Mouse (Mus musculus) midbrain, postnatal 0 days (tissue): ENCODE measurements at regions not wholly inside any gene's neighbourhood (a gene's known extent, or its start where the extent isn't known, plus 50 kb on each side); places are given as distances from the start of the nearest gene placed in this dataset.

Source experiments
- ATAC-seq: fragments of 200-750 bp; cut with Nextera tagmentation; 2 replicates; pipeline ENCODE4 v1.8.0; 2017; ENCODE audit warnings: moderate number of reproducible peaks, mild to moderate bottlenecking, moderate TSS enrichment, moderate library complexity; ENCODE audit not compliant: low FRiP score
- DNase-seq: peaks from one replicate; pipeline ENCODE4 v3.0.0-alpha.2; 2015; ENCODE audit warnings: low spot score
- H3K27ac ChIP-seq: fragments of 300-500 bp; sonication (generic); 2 replicates; pipeline ENCODE4 v1.5.1; 2014; ENCODE audit warnings: low read depth, mild to moderate bottlenecking, low read length, mixed read lengths
- H3K27me3 ChIP-seq: fragments of 300-500 bp; sonication (generic); 2 replicates; pipeline ENCODE4 v1.6.1; 2014; ENCODE audit warnings: low read length, control low read depth, mixed read lengths; ENCODE audit not compliant: insufficient read depth
- H3K36me3 ChIP-seq: fragments of 300-500 bp; sonication (generic); 2 replicates; pipeline ENCODE4 v1.6.1; 2014; ENCODE audit warnings: low read length, control low read depth, mixed read lengths; ENCODE audit not compliant: insufficient read depth
- H3K4me1 ChIP-seq: fragments of 300-500 bp; sonication (generic); 2 replicates; pipeline ENCODE4 v1.6.1; 2014; ENCODE audit warnings: mild to moderate bottlenecking, control low read depth, antibody characterized with exemption, low read length, mixed read lengths; ENCODE audit not compliant: insufficient read depth
- H3K4me2 ChIP-seq: fragments of 300-500 bp; sonication (generic); 2 replicates; pipeline ENCODE4 v1.6.1; 2014; ENCODE audit warnings: low read depth, mild to moderate bottlenecking, low read length, mixed read lengths; ENCODE audit not compliant: poor library complexity, severe bottlenecking
- H3K4me3 ChIP-seq: fragments of 300-500 bp; sonication (generic); 2 replicates; pipeline ENCODE4 v1.5.1; 2014; ENCODE audit warnings: low read depth, mild to moderate bottlenecking, low read length, moderate library complexity
- H3K9ac ChIP-seq: fragments of 300-500 bp; sonication (generic); replicated peaks from 2 replicates; pipeline ENCODE4 v1.6.1; 2014; ENCODE audit warnings: mild to moderate bottlenecking, low read length, moderate library complexity, mixed read lengths; ENCODE audit not compliant: poor library complexity, severe bottlenecking
- H3K9me3 ChIP-seq: fragments of 300-500 bp; sonication (generic); 2 replicates; pipeline ENCODE4 v1.6.1; 2016; ENCODE audit warnings: low read length, control low read depth
- CTCF ChIP-seq: IDR thresholded peaks from 2 replicates; pipeline ENCODE4 v1.5.1; 2016; ENCODE audit warnings: antibody characterized with exemption, mild to moderate bottlenecking
- WGBS: fragments of 180-500 bp; shearing (Covaris S2); extraction: QIAGEN DNeasy Blood & Tissue Kit; methylation state at CpG from one replicate; pipeline ENCODE4 v1.1.7; 2014; 5-methylcytosine and 5-hydroxymethylcytosine counted together

GRCm38 (mm10) chr8:36346682-36347324, 581.2 kb downstream of the Gm19410 start:
- Histone ChIP-seq H3K9ac (no peak overlapping the region), H3K4me2 (no peak overlapping the region), H3K9me3 (no peaks in the 10 kb centered on the region), H3K4me3 (no peak overlapping the region), H3K27me3 (no peaks in the 10 kb centered on the region), H3K4me1 (no peaks in the 10 kb centered on the region), H3K27ac (no peak overlapping the region), H3K36me3 (no peaks in the 10 kb centered on the region)
- ATAC-seq (peak; percentile 62; the same call in 1 of the 2 replicates), DNase-seq (peak; percentile 91)
- 52% methylated on average over 7 of the region's 7 CpGs for WGBS
- TF ChIP-seq CTCF: peak; percentile 92

- TF ChIP-seq CTCF: no peak
- Histone ChIP-seq H3K4me1 (no peaks in the 10 kb centered on the region), H3K4me3 (no peak overlapping the region), H3K4me2 (no peak overlapping the region), H3K36me3 (no peaks in the 10 kb centered on the region), H3K9me3 (no peaks in the 10 kb centered on the region), H3K9ac (no peak overlapping the region), H3K27me3 (no peaks in the 10 kb centered on the region), H3K27ac (no peak overlapping the region)
- DNase-seq (no peak), ATAC-seq (no peak)
- 94% methylated on average over 1 of the region's 1 CpGs for WGBS
These were observed 582.5 kb downstream of the Gm19410 start for GRCm38 (mm10) chr8:36348067-36348466.

- ATAC-seq (no peak), DNase-seq (no peak)
- Histone ChIP-seq H3K4me1 (no peaks in the 10 kb centered on the region), H3K9me3 (no peaks in the 10 kb centered on the region), H3K9ac (no peak overlapping the region), H3K4me2 (no peak overlapping the region), H3K36me3 (no peaks in the 10 kb centered on the region), H3K4me3 (no peak overlapping the region), H3K27me3 (no peaks in the 10 kb centered on the region), H3K27ac (no peak overlapping the region)
- 31% methylated on average over 3 of the region's 3 CpGs for WGBS
- no peak for TF ChIP-seq CTCF
These were observed 589.3 kb downstream of the Gm19410 start for GRCm38 (mm10) chr8:36354926-36355325.

GRCm38 (mm10) chr8:36358998-36359397, 593.4 kb downstream of the Gm19410 start:
- H3K9me3 ChIP-seq: no peaks in the 10 kb centered on the region
- no peak for TF ChIP-seq CTCF
- no peaks in the 10 kb centered on the region for H3K36me3 ChIP-seq
- no peaks in the 10 kb centered on the region for H3K4me1 ChIP-seq
- DNase-seq (no peak), ATAC-seq (no peak)
- H3K27ac ChIP-seq: no peak overlapping the region
- H3K4me2 ChIP-seq: no peak overlapping the region
- no peak overlapping the region for H3K4me3 ChIP-seq
- 85% methylated on average over 2 of the region's 2 CpGs for WGBS
- H3K9ac ChIP-seq: no peak overlapping the region
- H3K27me3 ChIP-seq: no peaks in the 10 kb centered on the region

GRCm38 (mm10) chr8:36361255-36361654, 595.7 kb downstream of the Gm19410 start:
- Histone ChIP-seq H3K4me3 (no peak overlapping the region), H3K27me3 (no peaks in the 10 kb centered on the region), H3K4me2 (no peak overlapping the region), H3K36me3 (no peaks in the 10 kb centered on the region), H3K27ac (no peak overlapping the region), H3K9me3 (no peaks in the 10 kb centered on the region), H3K4me1 (no peaks in the 10 kb centered on the region), H3K9ac (no peak overlapping the region)
- DNase-seq (peak; percentile 77), ATAC-seq (peak; percentile 44; the same call in 1 of the 2 replicates)
- TF ChIP-seq CTCF: peak; percentile 77
- WGBS: 9% methylated on average over 2 of the region's 2 CpGs

- 55% methylated on average over 8 of the region's 8 CpGs for WGBS
These were observed 596.2 kb downstream of the Gm19410 start for GRCm38 (mm10) chr8:36361818-36362217.

More at GRCm38 (mm10) chr8:36361818-36362217, 596.2 kb downstream of the Gm19410 start:
- Histone ChIP-seq H3K4me1 (no peaks in the 10 kb centered on the region), H3K4me3 (no peak overlapping the region), H3K27ac (no peak overlapping the region), H3K9ac (no peak overlapping the region), H3K27me3 (no peaks in the 10 kb centered on the region), H3K9me3 (no peaks in the 10 kb centered on the region), H3K4me2 (no peak overlapping the region), H3K36me3 (no peaks in the 10 kb centered on the region)
- no peak for DNase-seq
- no peak for TF ChIP-seq CTCF
- ATAC-seq: no peak
